Comparison of ENCODE assay signal across 8 mouse cellular contexts in genomic region chr8:46208354-46208753, GRCm38 (mm10). TPM values are rescaled to one million over a fixed set of nuclear protein-coding genes. Genes with fewer than 3 reads are reported as not detected.
DNase-seq lines count a peak whose midpoint lies in the region; ATAC-seq and TF ChIP-seq lines count a peak whose summit lies in the region.

No protein-coding gene starts in this region.

- peaks cover 21% of the 10 kb centered on the region for H3K36me3 ChIP-seq in intestine, postnatal 0 days (ENCODE audit: control insufficient read depth, insufficient read depth)
- peaks cover 28% of the 10 kb centered on the region for H3K36me3 ChIP-seq in myocyte (ENCODE audit: control insufficient read depth, insufficient read depth)

- no peaks in the 10 kb centered on the region for H3K9me3 ChIP-seq in intestine, postnatal 0 days (ENCODE audit: control insufficient read depth)

- no peak overlapping the region for H3K9ac ChIP-seq in intestine, postnatal 0 days (ENCODE audit: low read depth, low read length)

- peaks cover 26% of the 10 kb centered on the region for H3K79me2 ChIP-seq in myocyte (ENCODE audit: control insufficient read depth, insufficient read depth)

- H3K27ac ChIP-seq in intestine, postnatal 0 days (ENCODE audit: low read depth, low read length): no peak overlapping the region

- H3K4me3 ChIP-seq in intestine, postnatal 0 days (ENCODE audit: low read depth, low read length): no peak overlapping the region
- H3K4me3 ChIP-seq in myocyte: peak overlapping the region; percentile 82

- H3ac ChIP-seq in myocyte (ENCODE audit: control insufficient read depth, insufficient read length): no peak overlapping the region

- H3K27me3 ChIP-seq in intestine, postnatal 0 days (replicated peaks; ENCODE audit: control insufficient read depth, insufficient read depth, low read length): no peaks in the 10 kb centered on the region; the same call in 1 of the 2 replicates
- H3K27me3 ChIP-seq in myocyte (ENCODE audit: control insufficient read depth, insufficient read depth, insufficient read length): no peaks in the 10 kb centered on the region

- WGBS in intestine, postnatal 0 days: 80% methylated on average over 12 of the region's 12 CpGs

- H3K4me2 ChIP-seq in intestine, postnatal 0 days (replicated peaks; ENCODE audit: low read depth): 0 out of 2 replicates have a peak overlapping the region, but pooled peaks have one; percentile 10
- peak overlapping the region; percentile 81 for H3K4me2 ChIP-seq in myocyte (ENCODE audit: low read depth)

- peak; percentile 51 for DNase-seq in layer of hippocampus, adult 11-12 months (ENCODE audit: low spot score)
- no peak for DNase-seq in layer of hippocampus, adult 9-11 months
- DNase-seq in cerebellum, postnatal 10 days: peak; percentile 91 to 92
- DNase-seq in heart, adult 11 months: peak; percentile 98
- no peak for DNase-seq in T-cell, adult 2 months (ENCODE audit: low spot score)
- DNase-seq in embryo, embryonic 10.5 days (ENCODE audit: low spot score): no peak

- TF ChIP-seq CTCF in intestine, postnatal 0 days (IDR thresholded peaks at IDR 0.05; ENCODE audit: low read depth): no peak

- ATAC-seq in intestine, postnatal 0 days: no peak

- 0 out of 2 replicates have a peak, but pooled peaks cover 5% of the 10 kb centered on the region for H3K4me1 ChIP-seq in intestine, postnatal 0 days (replicated peaks; ENCODE audit: control insufficient read depth, insufficient read depth, low read length)

- peak; percentile 17 for TF ChIP-seq POLR2A in myocyte (IDR thresholded peaks at IDR 0.05; ENCODE audit: insufficient read length, low read depth)

TF ChIP-seq in myocyte, 11 proteins besides CTCF, POLR2A, EP300 and RAD21:
- TF ChIP-seq MYOD1 (IDR thresholded peaks at IDR 0.05; ENCODE audit: control insufficient read depth in 1 of 3, insufficient read length in 2 of 3, low read depth in 2 of 3) (no peak), TCF3 (IDR thresholded peaks at IDR 0.05; ENCODE audit: insufficient read length, low read depth) (no peak), TCF12 (IDR thresholded peaks at IDR 0.05; ENCODE audit: insufficient read depth, poor library complexity, severe bottlenecking) (no peak), MYOG (IDR thresholded peaks at IDR 0.05; ENCODE audit: control insufficient read depth in 1 of 3, insufficient read depth in 1 of 3, insufficient read length in 2 of 3, low read depth in 2 of 3) (no peak), MAX (IDR thresholded peaks at IDR 0.05; ENCODE audit: low read depth) (no peak), REST (IDR thresholded peaks at IDR 0.05; ENCODE audit: insufficient read depth, insufficient read length) (no peak), SRF (IDR thresholded peaks at IDR 0.05; ENCODE audit: control insufficient read depth, insufficient read length, low read depth) (no peak), POLR2AphosphoS2 (IDR thresholded peaks at IDR 0.05; ENCODE audit: insufficient read length, low read depth) (no peak), CEBPB (IDR thresholded peaks at IDR 0.05; ENCODE audit: insufficient read depth, poor library complexity, severe bottlenecking) (no peak)

RNA-seq across cellular contexts. Expression of gene Slc25a4, which starts 2.7 kb away (rescaled TPM):
- polyA plus RNA-seq in intestine, postnatal 0 days (2015; fragmentation: Nextera tagmentation; extraction: Ambion mirVana): 230 TPM in 2 replicates
- 368 TPM for polyA plus RNA-seq in myocyte (2012; fragmentation: generic; extraction: Trizol)

RNA-seq across cellular contexts. Expression of gene Snx25, which starts 56.4 kb away (rescaled TPM):
- 12.1 and 13.2 TPM in 2 replicates for polyA plus RNA-seq in intestine, postnatal 0 days (2015; fragmentation: Nextera tagmentation; extraction: Ambion mirVana)
- 4.4 TPM for polyA plus RNA-seq in myocyte (2012; fragmentation: generic; extraction: Trizol)

RNA-seq across cellular contexts. Expression of gene Cfap97, which starts 56.8 kb away (rescaled TPM):
- 15.2 and 17.1 TPM in 2 replicates for polyA plus RNA-seq in intestine, postnatal 0 days (2015; fragmentation: Nextera tagmentation; extraction: Ambion mirVana)
- polyA plus RNA-seq in myocyte (2012; fragmentation: generic; extraction: Trizol): 2.9 TPM

Comparison
In these comparisons a context has a peak if more than half of its experiments do, and no peak if none do; other contexts are left out.
1. DNase-seq: peak in layer of hippocampus, adult 11-12 months (single experiment), cerebellum, postnatal 10 days (2 of 2) and heart, adult 11 months (single experiment); none in layer of hippocampus, adult 9-11 months (single experiment), T-cell, adult 2 months (single experiment) and embryo, embryonic 10.5 days (single experiment).